Mouse (Mus musculus): Measurements from ENCODE around the gene Cela1. TPM values are rescaled to one million over a fixed set of nuclear protein-coding genes. Genes with fewer than 3 reads are reported as not detected.

Cela1 gene
- total RNA-seq, 4 experiments from 2014 or later, result 0.35 TPM; not detected in 3

- DNase-seq (ENCODE audit: low spot score in 2 of 2), result no peak
Measured at GRCm38 (mm10) chr15:100636700-100637501, 50.8 kb downstream of the Cela1 start, which contains the start of gene Smagp. Gene Smagp, minus strand, starts transcription at chr15:100636940.

GRCm38 (mm10) chr15:100635851-100636645, 51.7 kb downstream of the Cela1 start:
- no peak for DNase-seq (ENCODE audit: low spot score in 2 of 2)

GRCm38 (mm10) chr15:100635239-100635638, 52.5 kb downstream of the Cela1 start:
- DNase-seq (ENCODE audit: low spot score in 2 of 2), result no peak

GRCm38 (mm10) chr15:100633341-100633740, 54.4 kb downstream of the Cela1 start:
- no peak for DNase-seq (ENCODE audit: low spot score in 2 of 2)

- DNase-seq (ENCODE audit: low spot score in 2 of 2), result no peak
Measured at GRCm38 (mm10) chr15:100632323-100632722, 55.4 kb downstream of the Cela1 start.

GRCm38 (mm10) chr15:100631454-100632170, 56.1 kb downstream of the Cela1 start:
- no peak for DNase-seq (ENCODE audit: low spot score in 2 of 2)

GRCm38 (mm10) chr15:100630126-100630525, 57.6 kb downstream of the Cela1 start:
- no peak for DNase-seq (ENCODE audit: low spot score in 2 of 2)

- DNase-seq (ENCODE audit: low spot score in 2 of 2), result no peak
Measured at GRCm38 (mm10) chr15:100628797-100629196, 58.9 kb downstream of the Cela1 start.

- DNase-seq (ENCODE audit: low spot score in 2 of 2), result no peak
Measured at GRCm38 (mm10) chr15:100627774-100628370, 59.8 kb downstream of the Cela1 start.

GRCm38 (mm10) chr15:100627287-100627686, 60.4 kb downstream of the Cela1 start:
- no peak for DNase-seq (ENCODE audit: low spot score in 2 of 2)

GRCm38 (mm10) chr15:100624435-100624834, 63.3 kb downstream of the Cela1 start:
- DNase-seq (ENCODE audit: low spot score in 2 of 2), result no peak

Small RNA genes lying within 50 kb of the gene (microRNA-seq; reads per million reads assigned to microRNA genes)
- gene Mir6961, result not detected

Other genes starting within 250 kb of the Cela1 start
- 1 to 10 TPM; 6.6 to 7.9 (median 7.0) TPM for gene Letmd1, start 218.9 kb downstream of the Cela1 start, total RNA-seq (2022)
- gene Csrnp2, start 192.4 kb downstream of the Cela1 start, total RNA-seq (2022), result 1 to 10 TPM; 2.6 to 4.0 (median 3.4) TPM
- 10 to 100 TPM in 2 of 4 experiments, 1 to 10 TPM in 2; 7.9 to 11.6 (median 9.7) TPM for gene Tfcp2, start 135.9 kb downstream of the Cela1 start, total RNA-seq (2022)
- gene Pou6f1, start 87.9 kb downstream of the Cela1 start, total RNA-seq (2022), result 10 to 100 TPM; 14.7 to 16.6 (median 16.2) TPM
- gene Dazap2, start 72.6 kb downstream of the Cela1 start, total RNA-seq (2022), result 10 to 100 TPM; 54.7 to 69.4 (median 57.5) TPM
- 1 to 10 TPM; 1.6 to 4.0 (median 2.1) TPM for gene Smagp, start 51.0 kb downstream of the Cela1 start, total RNA-seq (2022)
- gene Bin2, start 18.4 kb downstream of the Cela1 start, total RNA-seq (2022), result under 1 TPM in 2 of 4 experiments, not detected in 2; 0.36 to 0.40 TPM
- under 1 TPM in 1 of 4 experiments, not detected in 3; 0.07 TPM for gene Galnt6, start 41.5 kb upstream of the Cela1 start, total RNA-seq (2022)
- 1 to 10 TPM in 2 of 4 experiments, under 1 TPM in 2; 0.65 to 1.6 (median 1.2) TPM for gene Slc4a8, start 73.8 kb upstream of the Cela1 start, total RNA-seq (2022)
- under 1 TPM in 3 of 4 experiments, not detected in 1; 0.12 to 0.22 (median 0.20) TPM for gene Scn8a, start 181.9 kb upstream of the Cela1 start, total RNA-seq (2022)